Mouse (Mus musculus): ENCODE measurements around the gene Snx19. TPM values are rescaled to one million over a fixed set of nuclear protein-coding genes. Genes with fewer than 3 reads are reported as not detected.

Snx19 gene
- polyA plus RNA-seq, 1 experiment = 0.08 TPM

DNA sequence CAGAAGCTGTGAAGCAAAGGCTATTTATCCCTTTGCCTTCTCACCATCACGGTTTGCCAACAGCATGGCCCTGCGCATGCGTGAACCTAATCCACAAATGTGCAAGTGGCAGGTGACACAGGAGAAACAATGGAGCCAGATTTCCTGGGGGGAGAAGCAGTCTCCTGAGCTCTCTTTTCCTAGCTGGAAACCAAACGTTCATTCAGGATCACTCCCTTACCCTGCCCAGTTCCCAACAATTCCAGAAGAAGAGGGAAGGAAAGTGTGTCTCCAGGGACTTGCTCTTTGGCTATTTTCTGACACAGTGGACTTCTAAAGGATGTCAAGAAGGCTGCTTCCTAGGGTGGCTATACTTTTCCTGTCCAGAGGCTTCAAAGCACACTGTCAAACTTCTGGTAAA is 37.8 kb downstream of the Snx19 start:
- Histone ChIP-seq H3K36me3 (ENCODE audit: control insufficient read depth) (peaks cover 36% of the 10 kb centered on the region), H3K4me1 (ENCODE audit: control insufficient read depth) (no peaks in the 10 kb centered on the region), H3K27me3 (ENCODE audit: control insufficient read depth) (no peaks in the 10 kb centered on the region), H3K9me3 (ENCODE audit: control insufficient read depth, low read length) (no peaks in the 10 kb centered on the region), H3K4me3 (replicated peaks) (no peak overlapping the region)
- TF ChIP-seq TAL1 (IDR thresholded peaks at IDR 0.05; ENCODE audit: low read length) (no peak), GATA1 (IDR thresholded peaks at IDR 0.05; ENCODE audit: low read length) (no peak)

DNA sequence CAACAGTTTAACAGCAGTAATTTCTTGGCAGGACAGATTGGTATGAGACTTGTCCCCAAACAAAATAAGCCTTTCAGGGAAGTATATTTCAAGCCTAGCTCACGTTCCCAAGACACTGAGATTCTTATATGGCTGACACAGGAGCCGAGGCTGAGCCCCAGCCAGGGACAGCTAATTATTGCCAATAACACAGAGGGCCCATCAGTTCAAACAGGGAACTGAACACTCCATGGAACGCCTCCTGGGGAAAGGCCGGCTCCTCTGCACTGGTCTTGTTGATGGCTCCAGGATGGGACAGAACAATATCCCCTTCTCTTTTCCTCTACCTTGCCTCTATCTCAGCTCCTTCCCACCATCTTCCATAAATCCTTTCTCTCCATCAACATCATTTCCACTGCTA is 53.1 kb downstream of the Snx19 start:
- H3K27me3 ChIP-seq (ENCODE audit: control insufficient read depth) = no peaks in the 10 kb centered on the region
- H3K4me1 ChIP-seq (ENCODE audit: control insufficient read depth) = no peaks in the 10 kb centered on the region
- no peaks in the 10 kb centered on the region for H3K9me3 ChIP-seq (ENCODE audit: control insufficient read depth, low read length)
- no peak overlapping the region for H3K4me3 ChIP-seq (replicated peaks)
- H3K36me3 ChIP-seq (ENCODE audit: control insufficient read depth) = no peaks in the 10 kb centered on the region
- TF ChIP-seq GATA1 (IDR thresholded peaks at IDR 0.05; ENCODE audit: low read length) (no peak), TAL1 (IDR thresholded peaks at IDR 0.05; ENCODE audit: low read length) (no peak)

DNA sequence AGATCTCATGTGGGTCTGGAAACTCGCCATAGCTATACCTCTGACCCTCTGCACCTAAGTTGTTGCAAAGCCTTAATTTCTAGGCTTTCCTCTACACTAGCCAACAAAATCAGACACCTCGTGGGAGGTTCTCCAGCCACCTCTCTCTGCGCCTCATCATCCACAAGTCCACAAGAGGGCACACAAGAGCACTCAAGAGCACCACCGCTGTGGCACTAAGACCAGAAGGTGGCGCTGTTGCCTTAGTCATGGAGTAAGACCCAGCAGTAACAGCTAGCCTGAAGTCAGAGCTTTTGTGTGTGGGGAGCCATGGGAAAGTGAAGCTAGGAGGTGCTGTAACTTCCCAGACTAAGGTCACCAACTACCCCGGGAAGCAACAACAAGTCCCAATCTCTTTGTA is 53.6 kb downstream of the Snx19 start:
- Histone ChIP-seq H3K36me3 (ENCODE audit: control insufficient read depth) (no peaks in the 10 kb centered on the region), H3K9me3 (ENCODE audit: control insufficient read depth, low read length) (no peaks in the 10 kb centered on the region), H3K4me1 (ENCODE audit: control insufficient read depth) (no peaks in the 10 kb centered on the region), H3K4me3 (replicated peaks) (no peak overlapping the region), H3K27me3 (ENCODE audit: control insufficient read depth) (no peaks in the 10 kb centered on the region)
- TF ChIP-seq TAL1 (IDR thresholded peaks at IDR 0.05; ENCODE audit: low read length) (no peak), GATA1 (IDR thresholded peaks at IDR 0.05; ENCODE audit: low read length) (no peak)

DNA sequence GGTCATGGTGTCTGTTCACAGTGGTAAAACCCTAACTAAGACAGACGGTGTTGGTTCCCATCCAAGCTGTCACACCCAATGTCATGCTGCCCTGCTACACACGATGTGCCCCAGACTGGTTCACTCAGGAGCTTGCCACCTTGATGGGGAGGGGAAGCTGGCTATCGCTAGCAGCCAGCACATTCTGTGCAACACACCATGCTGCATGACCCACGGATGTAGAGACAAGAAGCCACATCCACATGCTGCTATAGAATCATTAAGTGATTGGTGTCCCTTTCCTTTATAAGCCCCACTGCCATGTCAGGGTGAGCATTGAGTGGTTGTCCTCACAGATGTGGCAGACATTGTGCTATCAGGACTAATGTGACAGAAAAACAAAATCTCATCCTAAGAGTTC is 55.2 kb downstream of the Snx19 start:
- no peaks in the 10 kb centered on the region for H3K9me3 ChIP-seq (ENCODE audit: control insufficient read depth, low read length)
- H3K36me3 ChIP-seq (ENCODE audit: control insufficient read depth) = no peaks in the 10 kb centered on the region
- TF ChIP-seq TAL1 (IDR thresholded peaks at IDR 0.05; ENCODE audit: low read length) = no peak
- TF ChIP-seq GATA1 (IDR thresholded peaks at IDR 0.05; ENCODE audit: low read length) = no peak
- no peaks in the 10 kb centered on the region for H3K4me1 ChIP-seq (ENCODE audit: control insufficient read depth)
- no peaks in the 10 kb centered on the region for H3K27me3 ChIP-seq (ENCODE audit: control insufficient read depth)
- no peak overlapping the region for H3K4me3 ChIP-seq (replicated peaks)

DNA sequence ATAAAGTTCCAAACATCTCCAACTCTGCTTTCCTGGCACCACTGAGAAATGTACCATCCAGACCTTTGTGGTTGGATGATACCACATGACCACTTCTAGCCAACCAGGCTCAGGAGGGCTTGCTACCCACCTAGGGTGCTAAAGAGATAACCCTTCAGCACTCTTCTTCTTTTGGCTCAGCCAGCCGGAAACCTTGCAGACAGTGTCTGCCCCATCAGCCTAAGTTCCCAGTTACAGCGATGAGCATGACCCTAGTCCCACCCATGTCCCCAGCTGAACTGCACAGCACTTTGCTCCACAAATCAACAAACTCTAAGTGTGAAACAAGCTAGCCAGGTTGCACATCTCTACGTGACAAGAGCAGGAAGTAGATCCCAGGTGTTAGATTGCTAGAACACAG is 57.3 kb downstream of the Snx19 start:
- TF ChIP-seq GATA1 (IDR thresholded peaks at IDR 0.05; ENCODE audit: low read length) = no peak
- no peak for TF ChIP-seq TAL1 (IDR thresholded peaks at IDR 0.05; ENCODE audit: low read length)
- H3K4me1 ChIP-seq (ENCODE audit: control insufficient read depth) = no peaks in the 10 kb centered on the region
- no peaks in the 10 kb centered on the region for H3K9me3 ChIP-seq (ENCODE audit: control insufficient read depth, low read length)
- H3K36me3 ChIP-seq (ENCODE audit: control insufficient read depth) = no peaks in the 10 kb centered on the region
- no peaks in the 10 kb centered on the region for H3K27me3 ChIP-seq (ENCODE audit: control insufficient read depth)
- H3K4me3 ChIP-seq (replicated peaks) = no peak overlapping the region

DNA sequence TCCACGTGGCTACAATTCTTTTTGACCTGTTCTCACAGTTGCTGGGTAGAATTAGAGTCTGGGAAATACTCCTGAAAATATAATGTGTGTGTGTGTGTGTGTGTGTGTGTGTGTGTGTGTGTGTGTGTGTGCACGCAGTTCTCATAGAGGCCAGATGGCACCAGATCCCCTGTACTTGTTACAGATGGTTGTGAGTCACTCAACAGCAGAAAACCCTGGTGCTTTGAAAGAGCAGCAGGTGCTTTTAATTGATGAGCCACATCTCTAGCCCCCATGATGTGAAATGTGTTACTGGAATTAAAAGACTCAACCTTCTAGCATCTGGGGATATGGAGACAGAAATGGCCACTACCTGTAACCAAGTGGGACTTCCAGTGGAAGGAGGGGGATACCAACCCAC is 58.3 kb downstream of the Snx19 start:
- no peak for TF ChIP-seq GATA1 (IDR thresholded peaks at IDR 0.05; ENCODE audit: low read length)
- no peak for TF ChIP-seq TAL1 (IDR thresholded peaks at IDR 0.05; ENCODE audit: low read length)
- Histone ChIP-seq H3K9me3 (ENCODE audit: control insufficient read depth, low read length) (no peaks in the 10 kb centered on the region), H3K27me3 (ENCODE audit: control insufficient read depth) (no peaks in the 10 kb centered on the region), H3K4me3 (replicated peaks) (no peak overlapping the region), H3K36me3 (ENCODE audit: control insufficient read depth) (no peaks in the 10 kb centered on the region), H3K4me1 (ENCODE audit: control insufficient read depth) (no peaks in the 10 kb centered on the region)

DNA sequence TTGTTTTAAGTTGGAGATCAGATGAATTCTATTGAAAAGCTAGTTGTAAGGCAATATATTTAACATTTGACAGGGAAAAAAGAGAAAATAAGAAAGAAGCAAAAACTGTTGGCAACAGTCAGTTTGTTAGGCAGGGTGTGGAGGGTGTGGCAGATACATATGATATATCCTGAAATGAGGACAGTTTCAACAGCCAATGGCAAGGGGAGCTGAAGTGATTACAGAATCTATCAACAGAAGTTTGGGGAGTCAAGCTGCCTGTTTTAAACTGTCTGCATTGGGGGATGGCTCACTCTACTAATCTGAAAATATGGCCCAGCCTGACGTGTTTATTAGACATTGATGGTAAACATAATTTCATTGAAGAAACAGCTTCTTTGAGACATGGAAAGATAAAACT is 61.5 kb downstream of the Snx19 start:
- no peak for TF ChIP-seq TAL1 (IDR thresholded peaks at IDR 0.05; ENCODE audit: low read length)
- no peak for TF ChIP-seq GATA1 (IDR thresholded peaks at IDR 0.05; ENCODE audit: low read length)
- Histone ChIP-seq H3K36me3 (ENCODE audit: control insufficient read depth) (no peaks in the 10 kb centered on the region), H3K4me3 (replicated peaks) (no peak overlapping the region), H3K4me1 (ENCODE audit: control insufficient read depth) (no peaks in the 10 kb centered on the region), H3K27me3 (ENCODE audit: control insufficient read depth) (no peaks in the 10 kb centered on the region), H3K9me3 (ENCODE audit: control insufficient read depth, low read length) (no peaks in the 10 kb centered on the region)

DNA sequence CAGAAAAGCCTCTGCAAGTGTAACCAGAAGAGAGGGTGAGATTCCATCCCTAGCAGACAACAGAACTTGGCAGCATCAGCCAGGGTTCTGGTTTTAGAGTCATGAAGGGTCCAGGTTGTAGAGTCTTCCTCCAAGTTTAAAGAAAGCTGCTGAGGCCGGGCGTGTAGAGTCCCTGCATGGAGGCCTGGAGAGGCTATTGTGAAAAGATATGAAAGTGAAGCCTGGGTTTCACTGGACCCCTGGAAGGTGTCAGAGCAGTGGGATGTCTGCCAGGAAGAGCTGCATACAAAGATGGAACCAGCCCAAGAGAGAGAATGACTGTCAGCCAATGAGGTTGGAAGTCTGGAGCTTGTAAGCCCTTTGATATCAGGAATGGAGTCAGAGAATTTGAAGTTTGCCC is 67.5 kb downstream of the Snx19 start:
- H3K36me3 ChIP-seq (ENCODE audit: control insufficient read depth) = no peaks in the 10 kb centered on the region
- H3K27me3 ChIP-seq (ENCODE audit: control insufficient read depth) = no peaks in the 10 kb centered on the region
- H3K9me3 ChIP-seq (ENCODE audit: control insufficient read depth, low read length) = peaks cover 2% of the 10 kb centered on the region; the same call in 1 of the 2 replicates
- H3K4me1 ChIP-seq (ENCODE audit: control insufficient read depth) = no peaks in the 10 kb centered on the region
- no peak overlapping the region for H3K4me3 ChIP-seq (replicated peaks)
- TF ChIP-seq TAL1 (IDR thresholded peaks at IDR 0.05; ENCODE audit: low read length) = no peak

DNA sequence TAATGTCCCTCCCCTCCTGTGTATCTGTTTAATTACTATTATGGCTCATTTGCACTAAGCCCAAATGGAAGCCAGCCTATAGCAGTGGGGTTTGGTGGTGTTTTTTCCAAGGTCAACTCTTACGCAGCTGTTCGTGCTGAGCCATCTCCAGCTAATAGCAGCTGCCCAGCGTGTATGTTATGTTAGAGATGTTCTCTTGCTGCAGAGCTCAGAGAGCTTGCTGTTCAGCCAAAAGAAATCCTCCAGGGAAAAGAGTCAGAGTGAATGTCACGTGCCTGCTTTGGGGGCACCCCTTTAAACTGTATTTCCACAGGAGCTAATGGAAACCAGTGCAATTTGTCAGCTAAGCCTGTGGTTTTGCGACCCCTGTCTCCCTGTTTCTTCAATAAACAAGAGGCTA is 82.1 kb downstream of the Snx19 start:
- no peak for TF ChIP-seq TAL1 (IDR thresholded peaks at IDR 0.05; ENCODE audit: low read length)
- no peak for TF ChIP-seq GATA1 (IDR thresholded peaks at IDR 0.05; ENCODE audit: low read length)
- H3K36me3 ChIP-seq (ENCODE audit: control insufficient read depth) = no peaks in the 10 kb centered on the region
- H3K27me3 ChIP-seq (ENCODE audit: control insufficient read depth) = no peaks in the 10 kb centered on the region
- H3K4me3 ChIP-seq (replicated peaks) = no peak overlapping the region
- H3K4me1 ChIP-seq (ENCODE audit: control insufficient read depth) = no peaks in the 10 kb centered on the region
- no peaks in the 10 kb centered on the region for H3K9me3 ChIP-seq (ENCODE audit: control insufficient read depth, low read length)

DNA sequence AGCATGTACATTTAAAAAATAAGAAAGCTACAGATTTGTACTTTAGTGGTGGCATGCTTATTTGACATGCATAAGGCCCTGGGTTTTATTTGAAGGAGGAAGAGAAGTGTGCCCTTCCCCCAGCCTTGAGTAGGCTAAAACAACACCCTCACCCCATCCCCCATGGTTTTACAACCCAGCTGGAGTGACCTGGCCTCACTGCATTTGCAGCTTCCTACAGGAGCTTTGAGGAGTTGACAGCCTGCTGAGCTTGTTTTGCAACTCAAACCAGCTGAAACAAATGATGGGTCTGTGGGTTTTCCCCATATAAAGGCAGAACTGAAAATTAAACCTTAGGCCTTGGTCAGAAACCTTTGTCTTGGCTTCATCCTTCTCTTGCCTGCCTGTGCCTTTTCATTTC is 89.0 kb downstream of the Snx19 start:
- Histone ChIP-seq H3K36me3 (ENCODE audit: control insufficient read depth) (no peaks in the 10 kb centered on the region), H3K4me3 (replicated peaks) (no peak overlapping the region), H3K27me3 (ENCODE audit: control insufficient read depth) (no peaks in the 10 kb centered on the region), H3K4me1 (ENCODE audit: control insufficient read depth) (no peaks in the 10 kb centered on the region), H3K9me3 (ENCODE audit: control insufficient read depth, low read length) (no peaks in the 10 kb centered on the region)
- TF ChIP-seq GATA1 (IDR thresholded peaks at IDR 0.05; ENCODE audit: low read length) (no peak), TAL1 (IDR thresholded peaks at IDR 0.05; ENCODE audit: low read length) (no peak)

Measured in erythroblast, embryonic 14.5 days (primary cell).